Mouse (Mus musculus): ENCODE measurements around the gene Asb13.

GRCm38 (mm10) chr13:3673622-3674021, 39.8 kb downstream of the Asb13 start:
- no peak for TF ChIP-seq CTCF (IDR thresholded peaks at IDR 0.05; ENCODE audit: extremely low read depth, insufficient read depth, insufficient read length, insufficient replicate concordance)
- no peak for TF ChIP-seq POLR2A (IDR thresholded peaks at IDR 0.05; ENCODE audit: low read depth, low read length)

Measured in spleen, adult 2 months (tissue).